Mouse (Mus musculus) midbrain, embryonic 10.5 days (tissue): Measurements from ENCODE around the gene Cyth2. TPM values are rescaled to one million over a fixed set of nuclear protein-coding genes. Genes with fewer than 3 reads are reported as not detected.

Experiments
- DNase-seq: peaks from one replicate; pipeline ENCODE4 v3.0.0-alpha.2; 2017; ENCODE audit warnings: low spot score
- H3K27ac ChIP-seq: fragments of 300-500 bp; sonication (generic); replicated peaks from 2 replicates; pipeline ENCODE4 v1.5.1; 2016; ENCODE audit warnings: mild to moderate bottlenecking
- H3K27me3 ChIP-seq: fragments of 300-500 bp; sonication (generic); 2 replicates; pipeline ENCODE4 v1.6.1; 2016; ENCODE audit warnings: low read depth, mild to moderate bottlenecking; ENCODE audit not compliant: poor library complexity, severe bottlenecking
- H3K36me3 ChIP-seq: fragments of 300-500 bp; sonication (generic); 2 replicates; pipeline ENCODE4 v1.6.1; 2016; ENCODE audit warnings: mild to moderate bottlenecking, moderate library complexity
- H3K4me1 ChIP-seq: fragments of 300-500 bp; sonication (generic); 2 replicates; pipeline ENCODE4 v1.6.1; 2016
- H3K4me3 ChIP-seq: fragments of 300-500 bp; sonication (generic); 2 replicates; pipeline ENCODE4 v1.5.1; 2016; ENCODE audit warnings: mild to moderate bottlenecking, moderate library complexity
- H3K9me3 ChIP-seq: fragments of 300-500 bp; sonication (generic); replicated peaks from 2 replicates; pipeline ENCODE4 v1.6.1; 2016; ENCODE audit warnings: mild to moderate bottlenecking
- WGBS: fragments of 180-500 bp; shearing (Covaris S2); methylation state at CpG from one replicate; pipeline ENCODE4 v1.1.7; 2016; 5-methylcytosine and 5-hydroxymethylcytosine counted together
- polyA plus RNA-seq: library from polyadenylated mRNA; unstranded; fragments of >200 nt; fragmentation: Nextera tagmentation; extraction: Ambion mirVana; gene quantifications from 2 replicates; pipeline ENCODE4 v1.2.1, GENCODE M21; 2016

The Cyth2 gene
- polyA plus RNA-seq, 1 experiment from 2014 or later: 153 TPM

GRCm38 (mm10) chr7:45771101-45771500, 43.3 kb downstream of the Cyth2 start:
- WGBS: 63% methylated on average over 4 of the region's 4 CpGs
- no peaks in the 10 kb centered on the region for H3K27me3 ChIP-seq
- no peak for DNase-seq

GRCm38 (mm10) chr7:45770427-45771082, 43.8 kb downstream of the Cyth2 start:
- WGBS: 82% methylated on average over 8 of the region's 8 CpGs
- no peaks in the 10 kb centered on the region for H3K9me3 ChIP-seq
- no peak for DNase-seq

More at GRCm38 (mm10) chr7:45771101-45771500, 43.3 kb downstream of the Cyth2 start:
- Histone ChIP-seq H3K4me1 (no peaks in the 10 kb centered on the region), H3K4me3 (no peak overlapping the region), H3K27ac (no peak overlapping the region), H3K36me3 (no peaks in the 10 kb centered on the region), H3K9me3 (no peaks in the 10 kb centered on the region)

GRCm38 (mm10) chr7:45767500-45767899, 46.9 kb downstream of the Cyth2 start:
- H3K27me3 ChIP-seq: no peaks in the 10 kb centered on the region
- WGBS: 92% methylated on average over 6 of the region's 6 CpGs
- H3K27ac ChIP-seq: no peak overlapping the region
- no peak overlapping the region for H3K4me3 ChIP-seq
- H3K36me3 ChIP-seq: no peaks in the 10 kb centered on the region
- no peak for DNase-seq
- H3K4me1 ChIP-seq: no peaks in the 10 kb centered on the region
- H3K9me3 ChIP-seq: no peaks in the 10 kb centered on the region

More at GRCm38 (mm10) chr7:45770427-45771082, 43.8 kb downstream of the Cyth2 start:
- no peaks in the 10 kb centered on the region for H3K27me3 ChIP-seq
- no peaks in the 10 kb centered on the region for H3K36me3 ChIP-seq
- H3K4me3 ChIP-seq: no peak overlapping the region
- no peak overlapping the region for H3K27ac ChIP-seq
- H3K4me1 ChIP-seq: no peaks in the 10 kb centered on the region

GRCm38 (mm10) chr7:45766764-45767163, 47.6 kb downstream of the Cyth2 start:
- Histone ChIP-seq H3K27me3 (no peaks in the 10 kb centered on the region), H3K9me3 (no peaks in the 10 kb centered on the region), H3K27ac (no peak overlapping the region), H3K4me3 (no peak overlapping the region), H3K36me3 (no peaks in the 10 kb centered on the region), H3K4me1 (no peaks in the 10 kb centered on the region)
- no peak for DNase-seq
- WGBS: 51% methylated on average over 7 of the region's 8 CpGs

GRCm38 (mm10) chr7:45765995-45766394, 48.4 kb downstream of the Cyth2 start:
- Histone ChIP-seq H3K27me3 (peaks cover under 1% of the 10 kb centered on the region; the same call in 1 of the 2 replicates), H3K4me3 (no peak overlapping the region), H3K9me3 (no peaks in the 10 kb centered on the region), H3K4me1 (no peaks in the 10 kb centered on the region), H3K27ac (no peak overlapping the region; the same call in 1 of the 2 replicates), H3K36me3 (no peaks in the 10 kb centered on the region)
- no peak for DNase-seq
- 69% methylated on average over 8 of the region's 8 CpGs for WGBS

- Histone ChIP-seq H3K9me3 (no peaks in the 10 kb centered on the region), H3K27ac (no peak overlapping the region), H3K4me1 (peaks cover 7% of the 10 kb centered on the region), H3K4me3 (no peak overlapping the region), H3K27me3 (peaks cover 36% of the 10 kb centered on the region), H3K36me3 (no peaks in the 10 kb centered on the region)
- DNase-seq: no peak
- 68% methylated on average over 5 of the region's 5 CpGs for WGBS
These were observed 54.2 kb downstream of the Cyth2 start for GRCm38 (mm10) chr7:45760151-45760550.

- 10% methylated on average over 27 of the region's 27 CpGs for WGBS
- peak overlapping the region; percentile 69 for H3K27ac ChIP-seq
These were observed 55.0 kb downstream of the Cyth2 start for GRCm38 (mm10) chr7:45759400-45759799.

More at GRCm38 (mm10) chr7:45759400-45759799, 55.0 kb downstream of the Cyth2 start:
- H3K36me3 ChIP-seq: no peaks in the 10 kb centered on the region
- DNase-seq: no peak
- peaks cover 7% of the 10 kb centered on the region for H3K4me1 ChIP-seq
- H3K9me3 ChIP-seq: no peaks in the 10 kb centered on the region
- peak overlapping the region; percentile 46 for H3K4me3 ChIP-seq
- peaks cover 36% of the 10 kb centered on the region for H3K27me3 ChIP-seq

Other genes with a start within 250 kb of the Cyth2 start
- 32.2 and 38.2 TPM in 2 replicates for gene Bcat2, start 244.4 kb downstream of the Cyth2 start, polyA plus RNA-seq
- gene Fgf21, start 199.1 kb downstream of the Cyth2 start, polyA plus RNA-seq: not detected in 2 replicates
- not detected in 2 replicates for gene Fut1, start 197.3 kb downstream of the Cyth2 start, polyA plus RNA-seq
- 0.16 TPM in 1 of 2 replicates, not detected in the other for gene Izumo1, start 192.8 kb downstream of the Cyth2 start, polyA plus RNA-seq
- 4.8 and 5.5 TPM in 2 replicates for gene Rasip1, start 187.1 kb downstream of the Cyth2 start, polyA plus RNA-seq
- gene Mamstr, start 174.6 kb downstream of the Cyth2 start, polyA plus RNA-seq: 2.1 and 3.3 TPM in 2 replicates
- 0.05 TPM in 1 of 2 replicates, not detected in the other for gene Fut2, start 148.2 kb downstream of the Cyth2 start, polyA plus RNA-seq
- gene Ntn5, start 130.6 kb downstream of the Cyth2 start, polyA plus RNA-seq: 0.46 and 0.48 TPM in 2 replicates
- 0.32 and 0.34 TPM in 2 replicates for gene Sec1, start 120.2 kb downstream of the Cyth2 start, polyA plus RNA-seq
- 4.6 and 4.9 TPM in 2 replicates for gene Car11, start 114.7 kb downstream of the Cyth2 start, polyA plus RNA-seq
- gene Dbp, start 109.5 kb downstream of the Cyth2 start, polyA plus RNA-seq: 2.1 and 2.9 TPM in 2 replicates
- gene Rpl18, start 99.1 kb downstream of the Cyth2 start, polyA plus RNA-seq: 965 and 1,116 TPM in 2 replicates
- gene Sphk2, start 96.6 kb downstream of the Cyth2 start, polyA plus RNA-seq: 32.3 and 32.8 TPM in 2 replicates
- gene Fam83e, start 93.4 kb downstream of the Cyth2 start, polyA plus RNA-seq: 1.7 and 2.0 TPM in 2 replicates
- gene Spaca4, start 88.8 kb downstream of the Cyth2 start, polyA plus RNA-seq: not detected in 2 replicates
- gene Lmtk3, start 30.8 kb downstream of the Cyth2 start, polyA plus RNA-seq: 2.3 and 3.3 TPM in 2 replicates
- gene Sult2b1, start 29.9 kb downstream of the Cyth2 start, polyA plus RNA-seq: 1.1 and 1.5 TPM in 2 replicates
- gene Kcnj14, start 10.2 kb upstream of the Cyth2 start, polyA plus RNA-seq: 0.65 and 0.72 TPM in 2 replicates
- 95.8 and 119 TPM in 2 replicates for gene Grwd1, start 16.4 kb upstream of the Cyth2 start, polyA plus RNA-seq
- 36.1 and 39.0 TPM in 2 replicates for gene Kdelr1, start 58.2 kb upstream of the Cyth2 start, polyA plus RNA-seq
- gene Grin2d, start 63.8 kb upstream of the Cyth2 start, polyA plus RNA-seq: 0.16 and 0.34 TPM in 2 replicates
- gene Syngr4, start 82.1 kb upstream of the Cyth2 start, polyA plus RNA-seq: 1.5 and 1.7 TPM in 2 replicates
- 4.4 and 5.1 TPM in 2 replicates for gene Tmem143, start 82.4 kb upstream of the Cyth2 start, polyA plus RNA-seq
- gene Emp3, start 106.8 kb upstream of the Cyth2 start, polyA plus RNA-seq: 17.7 and 28.2 TPM in 2 replicates
- gene Ccdc114, start 109.5 kb upstream of the Cyth2 start, polyA plus RNA-seq: 4.8 and 5.3 TPM in 2 replicates
- gene Abcc6, start 215.7 kb upstream of the Cyth2 start, polyA plus RNA-seq: 0.12 and 0.17 TPM in 2 replicates
- gene Nomo1, start 219.1 kb upstream of the Cyth2 start, polyA plus RNA-seq: 29.9 and 31.0 TPM in 2 replicates